Mouse (Mus musculus) bone marrow macrophage, adult 2 months (primary cell): ENCODE measurements around the gene Acox1.

Experiments
- CTCF ChIP-seq: IDR thresholded peaks from 2 replicates; pipeline ENCODE4 v1.5.1; 2012; ENCODE audit warnings: low read depth, mild to moderate bottlenecking, low read length, moderate library complexity
- POLR2A ChIP-seq: IDR thresholded peaks from 2 replicates; pipeline ENCODE4 v1.6.1; 2012; ENCODE audit warnings: mild to moderate bottlenecking, low read depth, low read length, borderline replicate concordance

DNA sequence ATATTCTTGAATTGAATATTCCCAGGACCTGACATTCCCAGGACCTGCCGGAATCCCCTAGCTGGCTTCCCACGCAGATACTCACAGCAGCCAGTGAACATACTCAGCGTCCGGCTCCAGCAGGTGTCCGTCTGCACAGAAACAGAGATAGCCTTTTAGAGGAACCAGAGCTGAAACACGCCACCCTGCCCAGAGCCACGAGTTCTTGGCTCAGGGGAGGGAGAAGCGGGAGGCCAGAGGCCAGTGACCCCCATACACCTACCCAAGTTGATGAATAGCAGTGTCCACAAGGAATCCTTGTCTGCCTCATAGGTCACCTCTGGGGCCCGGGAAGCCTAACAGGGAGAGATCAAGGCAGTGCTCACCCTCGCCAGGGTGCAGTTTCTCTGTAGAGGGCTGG lies 64.7 kb downstream of the Acox1 start:
- TF ChIP-seq CTCF (no peak), POLR2A (no peak)
